Mouse (Mus musculus) brain, adult 10 weeks (tissue): ENCODE measurements around the gene Marc1. TPM values are rescaled to one million over a fixed set of nuclear protein-coding genes. Genes with fewer than 3 reads are reported as not detected.

Experiments
- polyA plus RNA-seq: library from polyadenylated mRNA; stranded (reverse); fragments of 350-450 nt; fragmentation: Illumina TruSeq; extraction: RNeasy Lipid Tissue Mini Kit (QIAGEN cat#74804); gene quantifications from one replicate; pipeline ENCODE4 v1.2.3, GENCODE M21; 2015; ENCODE audit warnings: low read depth, low replicate concordance

Marc1 gene
- not detected for polyA plus RNA-seq

GRCm38 (mm10) chr1:184810780-184811575 lies at the start of gene Marc1:
Marc1 (minus strand) TSS chr1:184811313.

GRCm38 (mm10) chr1:184846092-184846750 lies 35.1 kb upstream of the Marc1 start, which contains the start of gene Marc2:
Marc2 (minus strand) TSS chr1:184846451.

Other genes starting within 250 kb of the Marc1 start
- 0.30 TPM for gene Hlx, start 78.7 kb downstream of the Marc1 start, polyA plus RNA-seq
- gene Marc2, start 35.1 kb upstream of the Marc1 start, polyA plus RNA-seq, result 127 TPM
- 32.1 TPM for gene C130074G19Rik, start 71.9 kb upstream of the Marc1 start, polyA plus RNA-seq
- 53.9 TPM for gene Mark1, start 188.3 kb upstream of the Marc1 start, polyA plus RNA-seq